Mouse (Mus musculus): ENCODE measurements around the gene Usp30.

DNA sequence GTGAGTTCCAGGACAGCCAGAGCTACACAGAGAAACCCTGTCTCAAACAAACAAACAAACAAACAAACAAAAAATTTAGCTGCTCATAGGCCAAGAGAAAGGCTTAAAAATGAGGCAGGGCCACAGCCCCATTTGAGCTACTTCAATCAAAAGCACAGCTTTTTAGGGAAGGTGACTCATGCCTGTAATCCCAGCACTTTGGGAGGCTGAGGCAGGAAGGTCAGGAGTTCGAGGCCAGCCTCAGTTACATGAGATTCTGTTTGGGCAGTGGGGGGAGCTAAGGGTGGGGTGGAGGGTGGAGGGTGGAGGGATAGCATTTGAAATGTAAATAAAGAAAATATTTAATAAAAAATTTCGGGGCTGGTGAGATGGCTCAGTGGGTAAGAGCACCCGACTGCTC is 107.7 kb downstream of the Usp30 start:
- TF ChIP-seq CTCF (IDR thresholded peaks at IDR 0.05; ENCODE audit: control insufficient read depth, insufficient read depth, low read length) (no peak), POLR2A (IDR thresholded peaks at IDR 0.05; ENCODE audit: borderline replicate concordance, control insufficient read depth, low read depth, low read length) (no peak)
